Mouse (Mus musculus): ENCODE data around the gene Btg1. TPM values are rescaled to one million over a fixed set of nuclear protein-coding genes. Genes with fewer than 3 reads are reported as not detected.

Btg1 gene
- total RNA-seq (2023): 1,963 TPM

GRCm38 (mm10) chr10:96616709-96617116, at the start of gene Btg1:
Gene Btg1 (plus strand): TSS chr10:96617006.

